ENCODE assay signal across 8 mouse cellular contexts in the genomic region with DNA sequence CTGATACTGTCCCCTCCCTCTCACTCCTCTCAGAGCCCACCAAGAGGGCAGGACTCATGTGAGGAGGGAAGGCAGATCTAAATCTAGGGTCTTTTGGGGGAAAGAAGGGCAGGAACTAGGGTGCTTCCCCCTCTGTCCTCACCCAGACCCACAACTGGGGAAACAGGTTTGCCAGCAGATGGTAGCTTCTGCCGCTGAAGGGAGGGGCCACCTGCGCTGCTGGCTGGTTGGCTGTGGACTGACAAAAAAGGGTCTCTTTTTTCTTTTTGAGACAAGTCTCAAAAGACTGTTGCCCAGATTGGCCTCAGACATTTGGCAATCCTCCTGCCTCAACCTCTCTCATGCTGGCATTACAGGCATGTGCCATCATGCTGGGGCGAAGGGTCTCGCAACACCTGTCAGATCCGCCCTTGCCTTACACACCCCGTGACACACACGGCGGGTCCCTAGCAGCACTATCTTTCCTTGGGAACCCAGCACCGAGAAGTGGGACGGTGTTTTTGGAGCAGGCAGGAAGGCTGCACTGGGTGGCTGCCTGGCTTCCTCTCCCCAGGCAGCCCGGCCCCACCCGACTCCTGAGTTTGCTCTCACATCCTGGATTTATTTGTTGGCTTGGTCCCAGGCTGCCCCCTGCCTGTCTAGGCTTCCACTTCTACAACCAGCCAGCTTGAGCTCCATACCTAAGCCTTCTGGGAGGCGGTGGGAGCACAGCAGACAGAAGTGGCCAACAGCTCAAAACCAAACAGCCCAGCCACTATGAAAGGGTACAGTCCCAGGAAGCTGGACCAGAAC. TPM values are rescaled to one million over a fixed set of nuclear protein-coding genes. Genes with fewer than 3 reads are reported as not detected.
DNase-seq lines count a peak whose midpoint lies in the region; ATAC-seq and TF ChIP-seq lines count a peak whose summit lies in the region.

No protein-coding gene starts in this region.

- H3K36me3 ChIP-seq in forebrain, postnatal 0 days (ENCODE audit: insufficient read depth), result no peaks in the 10 kb centered on the region
- H3K36me3 ChIP-seq in lung, postnatal 0 days (ENCODE audit: insufficient read depth, low read length), result no peaks in the 10 kb centered on the region

- H3K4me2 ChIP-seq in forebrain, postnatal 0 days (ENCODE audit: low read depth), result peak overlapping the region; percentile 26
- peak overlapping the region; percentile 95 for H3K4me2 ChIP-seq in lung, postnatal 0 days (replicated peaks; ENCODE audit: low read depth, low read length)

- H3K4me3 ChIP-seq in forebrain, postnatal 0 days (ENCODE audit: low read depth, low read length), result no peak overlapping the region
- H3K4me3 ChIP-seq in lung, postnatal 0 days (ENCODE audit: low read depth, low read length), result peak overlapping the region; percentile 72; the same call in 1 of the 2 replicates

- WGBS in forebrain, postnatal 0 days, result 33% methylated on average over 13 of the region's 13 CpGs
- WGBS in lung, postnatal 0 days, result 17% methylated on average over 13 of the region's 13 CpGs

- H3K9me3 ChIP-seq in forebrain, postnatal 0 days (ENCODE audit: low read length), result no peaks in the 10 kb centered on the region
- H3K9me3 ChIP-seq in lung, postnatal 0 days (ENCODE audit: low read length), result no peaks in the 10 kb centered on the region

- H3K27ac ChIP-seq in forebrain, postnatal 0 days (ENCODE audit: low read depth, low read length), result no peak overlapping the region
- H3K27ac ChIP-seq in lung, postnatal 0 days (ENCODE audit: low read length), result peak overlapping the region; percentile 91

- TF ChIP-seq CTCF in forebrain, postnatal 0 days (IDR thresholded peaks at IDR 0.05; ENCODE audit: low read depth), result peak; percentile 26; the same call in 1 of the 2 replicates
- peak; percentile 61 for TF ChIP-seq CTCF in lung, postnatal 0 days (IDR thresholded peaks at IDR 0.05)

- H3K27me3 ChIP-seq in forebrain, postnatal 0 days (ENCODE audit: insufficient read depth, low read length), result no peaks in the 10 kb centered on the region; the same call in 1 of the 2 replicates
- H3K27me3 ChIP-seq in lung, postnatal 0 days (replicated peaks; ENCODE audit: insufficient read depth, low read length), result no peaks in the 10 kb centered on the region

- peak; percentile 44 to 51 for DNase-seq in urinary bladder, adult 18-20 months (ENCODE audit: low spot score in 2 of 2)
- DNase-seq in urinary bladder, adult 2 months (ENCODE audit: low spot score), result no peak
- DNase-seq in forebrain, postnatal 0 days, result no peak
- peak; percentile 63 for DNase-seq in kidney, adult 11 months
- peak; percentile 79 for DNase-seq in lung, postnatal 0 days (ENCODE audit: low spot score)
- peak; percentile 52 to 62 for DNase-seq in thymus, adult 18-20 months
- DNase-seq in frontal cortex, postnatal 14 days (ENCODE audit: low spot score in 2 of 2), result no peak
- no peak for DNase-seq in layer of hippocampus, adult 8-10 months (ENCODE audit: low spot score in 2 of 2)

- H3K9ac ChIP-seq in forebrain, postnatal 0 days, result no peak overlapping the region
- peak overlapping the region; percentile 13 for H3K9ac ChIP-seq in lung, postnatal 0 days (replicated peaks; ENCODE audit: low read depth)

- ATAC-seq in forebrain, postnatal 0 days, result no peak
- ATAC-seq in lung, postnatal 0 days, result no peak

- H3K4me1 ChIP-seq in forebrain, postnatal 0 days (ENCODE audit: insufficient read depth), result peaks cover 17% of the 10 kb centered on the region
- peaks cover 11% of the 10 kb centered on the region; the same call in 1 of the 2 replicates for H3K4me1 ChIP-seq in lung, postnatal 0 days (ENCODE audit: insufficient read depth, low read depth, low read length)

- peak; percentile 58 for TF ChIP-seq EP300 in lung, postnatal 0 days (IDR thresholded peaks at IDR 0.05)

RNA-seq across cellular contexts. Expression of a gene that starts 1.8 kb away (rescaled TPM):
- polyA plus RNA-seq in urinary bladder, adult 2 months (2012; rRNA removed), result 42.8 and 59.9 TPM in 2 replicates
- total RNA-seq in forebrain, postnatal 0 days (2014; rRNA removed), result 6.1 and 17.6 TPM in 2 replicates
- polyA plus RNA-seq in forebrain, postnatal 0 days (2015; fragmentation: Nextera tagmentation; extraction: Ambion mirVana), result 1.1 and 2.0 TPM in 2 replicates
- polyA plus RNA-seq in lung, postnatal 0 days (2015; fragmentation: Nextera tagmentation; extraction: Ambion mirVana), result 6.2 and 6.6 TPM in 2 replicates
- total RNA-seq in layer of hippocampus, adult 8-10 months (2022), result 10 to 100 TPM; 15.1 to 18.5 (median 18.1) TPM

RNA-seq across cellular contexts. Expression of a gene that starts 4.2 kb away (rescaled TPM):
- 119 and 152 TPM in 2 replicates for polyA plus RNA-seq in urinary bladder, adult 2 months (2012; rRNA removed)
- 38.4 and 48.4 TPM in 2 replicates for total RNA-seq in forebrain, postnatal 0 days (2014; rRNA removed)
- 103 and 104 TPM in 2 replicates for polyA plus RNA-seq in forebrain, postnatal 0 days (2015; fragmentation: Nextera tagmentation; extraction: Ambion mirVana)
- 180 and 200 TPM in 2 replicates for polyA plus RNA-seq in lung, postnatal 0 days (2015; fragmentation: Nextera tagmentation; extraction: Ambion mirVana)
- 10 to 100 TPM; 46.4 to 61.2 (median 57.8) TPM for total RNA-seq in layer of hippocampus, adult 8-10 months (2022)

RNA-seq across cellular contexts. Expression of a gene that starts 27.9 kb away (rescaled TPM):
- polyA plus RNA-seq in urinary bladder, adult 2 months (2012; rRNA removed), result 26.8 and 36.6 TPM in 2 replicates
- 21.3 and 22.5 TPM in 2 replicates for total RNA-seq in forebrain, postnatal 0 days (2014; rRNA removed)
- polyA plus RNA-seq in forebrain, postnatal 0 days (2015; fragmentation: Nextera tagmentation; extraction: Ambion mirVana), result 19.1 and 27.2 TPM in 2 replicates
- 45.2 and 46.6 TPM in 2 replicates for polyA plus RNA-seq in lung, postnatal 0 days (2015; fragmentation: Nextera tagmentation; extraction: Ambion mirVana)
- total RNA-seq in layer of hippocampus, adult 8-10 months (2022), result 1 to 10 TPM; 2.0 to 4.6 (median 3.0) TPM

Comparison
In these comparisons a context has a peak if more than half of its experiments do, and no peak if none do; other contexts are left out.
1. DNase-seq: peak in urinary bladder, adult 18-20 months (2 of 2), kidney, adult 11 months (single experiment), lung, postnatal 0 days (single experiment) and thymus, adult 18-20 months (2 of 2); none in urinary bladder, adult 2 months (single experiment), forebrain, postnatal 0 days (single experiment), frontal cortex, postnatal 14 days (0 of 2) and layer of hippocampus, adult 8-10 months (0 of 2).